Mouse (Mus musculus) embryonic facial prominence, embryonic 10.5 days (tissue): ENCODE measurements around the gene Clba1. TPM values are rescaled to one million over a fixed set of nuclear protein-coding genes. Genes with fewer than 3 reads are reported as not detected.

Source experiments
- DNase-seq: peaks from one replicate; pipeline ENCODE4 v3.0.0-alpha.2; 2017; ENCODE audit warnings: low spot score
- H3K27ac ChIP-seq: fragments of 300-500 bp; sonication (generic); replicated peaks from 2 replicates; pipeline ENCODE4 v1.5.1; 2016; ENCODE audit warnings: mild to moderate bottlenecking
- H3K27me3 ChIP-seq: fragments of 300-500 bp; sonication (generic); replicated peaks from 2 replicates; pipeline ENCODE4 v1.6.1; 2016; ENCODE audit warnings: low read depth, mild to moderate bottlenecking; ENCODE audit not compliant: poor library complexity, severe bottlenecking
- H3K36me3 ChIP-seq: fragments of 300-500 bp; sonication (generic); replicated peaks from 2 replicates; pipeline ENCODE4 v1.6.1; 2016; ENCODE audit warnings: mild to moderate bottlenecking, moderate library complexity
- H3K4me1 ChIP-seq: fragments of 300-500 bp; sonication (generic); 2 replicates; pipeline ENCODE4 v1.6.1; 2016
- H3K4me3 ChIP-seq: fragments of 300-500 bp; sonication (generic); 2 replicates; pipeline ENCODE4 v1.5.1; 2016; ENCODE audit warnings: mild to moderate bottlenecking, moderate library complexity
- H3K9me3 ChIP-seq: fragments of 300-500 bp; sonication (generic); 2 replicates; pipeline ENCODE4 v1.6.1; 2016; ENCODE audit warnings: mild to moderate bottlenecking
- WGBS: fragments of 180-500 bp; shearing (Covaris S2); methylation state at CpG from one replicate; pipeline ENCODE4 v1.1.7; 2016; 5-methylcytosine and 5-hydroxymethylcytosine counted together
- polyA plus RNA-seq: library from polyadenylated mRNA; unstranded; fragments of >200 nt; fragmentation: Nextera tagmentation; extraction: Ambion mirVana; gene quantifications from 2 replicates; pipeline ENCODE4 v1.2.1, GENCODE M21; 2016

Gene Clba1
- polyA plus RNA-seq, 1 experiment from 2014 or later = 9.3 TPM

DNA sequence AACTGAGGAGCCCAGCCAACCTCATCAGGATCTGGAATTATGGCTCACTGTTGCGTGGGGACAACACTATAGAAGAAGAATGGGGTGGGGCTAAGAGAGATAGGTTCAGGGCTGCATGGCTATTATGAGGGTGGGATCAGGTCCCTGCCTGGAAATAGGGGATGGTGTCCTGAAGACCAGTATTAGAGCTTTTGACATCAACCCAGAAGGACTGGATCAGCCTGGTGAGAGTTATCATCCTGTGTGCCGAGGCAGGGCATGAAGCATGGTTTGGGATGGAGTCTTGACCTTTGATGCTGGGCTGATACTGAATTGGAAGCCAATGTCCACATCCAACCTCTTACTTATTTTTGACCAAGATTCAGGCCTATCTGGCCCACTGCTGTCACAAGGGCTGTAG, 39.0 kb upstream of the Clba1 start:
- H3K9me3 ChIP-seq = no peaks in the 10 kb centered on the region
- H3K27ac ChIP-seq = no peak overlapping the region
- peaks cover 6% of the 10 kb centered on the region; the same call in 1 of the 2 replicates for H3K4me1 ChIP-seq
- WGBS = 66% methylated on average over 2 of the region's 2 CpGs
- no peak overlapping the region for H3K4me3 ChIP-seq
- no peaks in the 10 kb centered on the region for H3K27me3 ChIP-seq
- no peak for DNase-seq
- H3K36me3 ChIP-seq = no peaks in the 10 kb centered on the region

DNA sequence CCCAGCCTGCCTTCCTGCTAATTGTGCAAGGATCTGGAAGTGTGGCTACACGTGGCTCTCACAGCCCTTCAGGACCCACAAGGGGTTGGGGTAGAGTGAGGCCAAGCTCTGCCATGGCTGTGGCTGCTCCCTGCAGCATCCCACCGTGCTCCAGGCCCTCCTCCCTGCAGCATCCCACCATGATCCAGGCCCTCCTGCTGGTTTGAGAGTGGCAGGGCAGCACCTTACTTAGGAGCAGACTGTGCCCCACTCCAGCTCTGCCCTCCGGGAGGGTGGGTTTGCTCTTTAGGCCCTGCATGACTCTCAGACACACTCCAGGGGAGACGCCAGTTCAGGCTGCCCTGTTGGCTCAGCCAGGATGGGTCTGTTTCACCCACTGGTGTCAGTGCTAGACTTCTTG, 38.3 kb upstream of the Clba1 start:
- Histone ChIP-seq H3K4me1 (peaks cover 6% of the 10 kb centered on the region; the same call in 1 of the 2 replicates), H3K27me3 (no peaks in the 10 kb centered on the region), H3K36me3 (no peaks in the 10 kb centered on the region), H3K4me3 (no peak overlapping the region), H3K9me3 (peaks cover 5% of the 10 kb centered on the region), H3K27ac (no peak overlapping the region)
- WGBS = 80% methylated on average over 4 of the region's 4 CpGs
- no peak for DNase-seq

DNA sequence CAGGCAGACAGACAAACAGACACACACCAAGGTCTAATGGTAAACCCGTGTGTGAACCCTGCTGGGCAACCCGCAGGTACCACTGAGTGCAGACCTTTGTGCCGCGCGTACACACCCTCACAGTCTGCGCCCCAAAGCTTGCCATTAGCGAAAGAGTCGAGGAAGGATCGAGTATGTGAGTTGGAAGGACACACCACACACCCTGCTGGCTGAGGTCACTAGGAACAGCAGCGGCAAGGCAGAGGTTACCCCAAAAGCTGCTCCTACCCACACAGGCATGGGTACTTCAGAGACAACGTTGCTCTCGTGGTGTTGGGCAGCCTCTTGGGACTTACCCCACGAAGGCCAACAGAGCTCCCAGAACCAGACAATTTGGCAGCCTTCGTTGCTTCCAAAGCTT, 36.4 kb upstream of the Clba1 start:
- H3K4me3 ChIP-seq = no peak overlapping the region
- H3K36me3 ChIP-seq = no peaks in the 10 kb centered on the region
- H3K9me3 ChIP-seq = peaks cover 8% of the 10 kb centered on the region
- no peaks in the 10 kb centered on the region for H3K27me3 ChIP-seq
- H3K4me1 ChIP-seq = peaks cover 6% of the 10 kb centered on the region; the same call in 1 of the 2 replicates
- DNase-seq = no peak
- H3K27ac ChIP-seq = no peak overlapping the region
- 93% methylated on average over 14 of the region's 14 CpGs for WGBS

DNA sequence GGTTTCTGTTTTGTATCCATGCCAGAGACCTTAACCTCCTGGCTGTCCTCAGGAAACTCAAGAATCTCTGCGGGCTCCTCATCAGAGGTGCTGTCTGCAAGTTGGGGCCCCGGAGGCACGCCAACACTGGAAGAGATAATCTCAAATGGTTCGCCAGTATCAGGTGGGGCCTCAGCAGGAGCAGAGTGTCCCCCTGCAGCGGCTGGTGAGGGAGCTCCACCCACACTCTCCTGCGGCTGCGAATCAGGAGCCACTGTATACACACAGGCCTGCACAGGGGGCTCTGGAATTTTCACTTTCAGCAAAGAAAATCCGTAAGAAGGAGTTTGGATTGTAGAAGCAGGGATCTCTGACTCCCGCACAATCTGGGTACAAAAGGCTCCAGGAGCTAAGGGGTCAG, 35.4 kb upstream of the Clba1 start:
- no peak for DNase-seq
- Histone ChIP-seq H3K4me1 (peaks cover 6% of the 10 kb centered on the region; the same call in 1 of the 2 replicates), H3K4me3 (no peak overlapping the region), H3K27ac (no peak overlapping the region), H3K9me3 (peaks cover 8% of the 10 kb centered on the region), H3K36me3 (no peaks in the 10 kb centered on the region), H3K27me3 (no peaks in the 10 kb centered on the region)
- WGBS = 42% methylated on average over 9 of the region's 9 CpGs

DNA sequence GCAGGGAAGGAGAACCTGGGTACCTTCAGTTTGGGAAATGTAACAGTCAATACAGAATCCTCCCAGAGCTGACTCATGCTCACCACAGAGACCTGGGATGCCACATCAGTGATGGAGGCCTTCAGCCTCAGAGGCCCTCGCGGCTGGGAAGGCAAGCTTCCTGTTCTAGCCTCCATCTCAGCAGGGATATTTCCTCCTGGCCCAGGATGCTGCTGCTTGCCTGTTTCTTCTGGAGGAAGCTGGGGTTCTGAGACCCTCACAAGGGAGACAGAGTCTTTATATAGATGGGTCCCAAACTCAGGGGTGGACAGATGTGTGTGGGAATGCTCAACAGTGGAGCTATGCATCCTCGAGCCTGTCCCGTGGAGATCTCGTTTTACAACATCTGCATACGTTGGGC, 34.7 kb upstream of the Clba1 start:
- Histone ChIP-seq H3K4me1 (peaks cover 6% of the 10 kb centered on the region; the same call in 1 of the 2 replicates), H3K4me3 (no peak overlapping the region), H3K27me3 (no peaks in the 10 kb centered on the region), H3K27ac (no peak overlapping the region), H3K9me3 (peaks cover 8% of the 10 kb centered on the region), H3K36me3 (no peaks in the 10 kb centered on the region)
- no peak for DNase-seq
- WGBS = 90% methylated on average over 6 of the region's 6 CpGs

DNA sequence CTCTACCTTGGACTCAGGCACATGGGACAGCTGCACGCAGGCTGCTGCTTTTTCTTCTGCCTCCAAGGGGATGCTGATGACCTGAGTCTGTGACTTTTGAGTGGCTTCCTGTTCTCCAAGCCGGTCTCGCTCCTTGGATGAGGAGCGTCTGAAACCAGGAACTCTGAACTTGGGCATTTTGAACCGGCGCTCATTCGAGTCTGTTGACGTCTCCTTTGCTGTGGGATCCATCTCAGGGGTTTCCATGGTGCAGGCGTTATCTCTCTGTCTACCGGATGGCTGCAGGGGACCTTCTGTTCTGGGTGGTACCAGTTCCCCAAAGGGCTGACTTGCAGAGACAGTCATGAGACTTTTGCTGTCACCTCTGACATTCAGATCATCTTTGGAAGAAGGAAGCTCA, 34.3 kb upstream of the Clba1 start:
- Histone ChIP-seq H3K4me3 (no peak overlapping the region), H3K36me3 (no peaks in the 10 kb centered on the region), H3K27me3 (no peaks in the 10 kb centered on the region), H3K9me3 (peaks cover 8% of the 10 kb centered on the region), H3K27ac (no peak overlapping the region), H3K4me1 (peaks cover 6% of the 10 kb centered on the region; the same call in 1 of the 2 replicates)
- DNase-seq = no peak
- WGBS = 93% methylated on average over 10 of the region's 10 CpGs

DNA sequence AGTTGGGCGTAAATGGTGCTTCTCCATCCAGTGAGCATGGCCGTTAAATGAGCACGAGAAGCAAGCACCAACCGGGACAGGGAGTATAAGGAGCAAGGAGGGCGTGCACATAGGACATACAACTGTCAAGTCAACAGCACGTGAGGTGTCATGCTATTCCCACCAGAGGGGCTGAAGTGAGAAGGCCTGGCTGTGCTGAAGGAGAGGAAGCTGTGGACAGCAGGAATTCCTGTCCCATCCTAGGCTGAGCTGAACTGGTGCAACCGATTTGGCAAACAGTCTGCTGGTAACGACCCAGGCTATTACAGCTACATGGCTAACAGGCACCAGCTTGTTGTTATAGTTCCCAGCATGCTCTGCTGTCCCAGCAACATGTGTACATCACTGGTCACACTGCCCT, 17.7 kb upstream of the Clba1 start:
- no peaks in the 10 kb centered on the region for H3K9me3 ChIP-seq
- 81% methylated on average over 8 of the region's 8 CpGs for WGBS

DNA sequence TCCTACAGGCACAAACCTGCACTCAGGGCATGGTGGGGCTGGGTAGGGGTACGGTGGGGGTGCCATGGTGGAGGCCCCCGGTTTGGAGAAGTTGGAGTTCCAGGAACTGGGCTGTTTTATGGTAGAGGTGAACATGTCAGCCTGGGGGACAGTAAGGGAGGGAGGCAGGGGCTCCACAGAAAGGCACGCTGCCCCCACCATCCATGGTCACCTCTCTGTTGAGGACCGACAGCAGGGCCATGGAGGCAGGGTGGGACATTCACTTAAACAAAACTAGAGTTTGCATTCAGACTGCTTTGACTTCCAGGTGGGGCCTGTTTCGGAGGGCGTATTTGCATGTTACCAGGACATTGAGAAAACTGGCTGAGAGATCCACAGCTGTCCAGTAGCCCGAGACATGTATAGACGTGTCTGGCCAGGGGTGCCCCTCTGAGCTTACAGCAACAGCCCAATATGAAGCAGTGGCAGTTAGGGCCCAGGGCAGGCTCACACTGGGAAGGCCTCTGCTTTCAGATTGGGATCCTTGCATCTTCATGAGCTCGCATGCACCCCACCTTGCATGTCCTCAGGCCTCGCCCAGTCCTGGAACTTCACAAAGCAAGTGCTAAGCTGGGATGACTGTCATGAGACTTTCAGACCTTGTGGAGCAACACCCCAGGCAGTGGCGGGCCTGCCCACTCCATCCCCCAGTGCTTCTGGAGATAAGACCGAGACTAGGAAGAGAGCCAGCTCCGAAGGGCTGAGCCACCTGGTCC, 15.0 kb upstream of the Clba1 start:
- Histone ChIP-seq H3K4me3 (no peak overlapping the region), H3K27ac (peak overlapping the region; percentile 45; the same call in 1 of the 2 replicates), H3K4me1 (peaks cover 43% of the 10 kb centered on the region), H3K36me3 (no peaks in the 10 kb centered on the region), H3K9me3 (no peaks in the 10 kb centered on the region), H3K27me3 (peaks cover 29% of the 10 kb centered on the region)
- DNase-seq = no peak
- 72% methylated on average over 13 of the region's 13 CpGs for WGBS

More for the DNA sequence above, 17.7 kb upstream of the Clba1 start:
- H3K27ac ChIP-seq = no peak overlapping the region
- H3K4me1 ChIP-seq = peaks cover 25% of the 10 kb centered on the region
- H3K4me3 ChIP-seq = no peak overlapping the region
- peaks cover 6% of the 10 kb centered on the region; the same call in 1 of the 2 replicates for H3K27me3 ChIP-seq
- no peaks in the 10 kb centered on the region for H3K36me3 ChIP-seq
- no peak for DNase-seq

DNA sequence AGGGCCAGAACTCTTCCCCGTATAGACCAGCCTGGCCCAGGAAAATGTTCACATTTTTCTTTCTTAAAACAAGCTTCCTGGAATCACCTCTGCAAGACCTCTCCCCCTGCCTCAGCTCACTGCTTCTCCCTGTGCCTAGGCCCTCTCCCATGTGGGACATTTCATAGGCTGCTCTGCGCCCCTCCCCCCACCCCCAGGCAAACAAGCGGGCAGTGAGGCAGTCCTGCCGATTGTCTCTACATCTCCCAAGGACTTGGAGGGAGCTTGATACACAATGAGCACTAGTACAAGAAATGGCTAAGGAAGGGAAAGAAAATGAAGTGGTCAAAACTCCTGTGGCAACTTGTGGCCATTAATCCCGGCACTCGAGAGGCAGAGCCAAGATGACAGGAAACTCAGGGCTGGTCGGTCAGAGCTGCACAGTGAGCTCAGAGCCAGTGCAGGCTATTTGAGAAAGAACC, 14.4 kb upstream of the Clba1 start:
- Histone ChIP-seq H3K9me3 (no peaks in the 10 kb centered on the region), H3K4me1 (peaks cover 43% of the 10 kb centered on the region), H3K36me3 (no peaks in the 10 kb centered on the region), H3K4me3 (no peak overlapping the region), H3K27me3 (peaks cover 35% of the 10 kb centered on the region), H3K27ac (peak overlapping the region; percentile 45; the same call in 1 of the 2 replicates)
- DNase-seq = peak; percentile 36
- 27% methylated on average over 7 of the region's 7 CpGs for WGBS

DNA sequence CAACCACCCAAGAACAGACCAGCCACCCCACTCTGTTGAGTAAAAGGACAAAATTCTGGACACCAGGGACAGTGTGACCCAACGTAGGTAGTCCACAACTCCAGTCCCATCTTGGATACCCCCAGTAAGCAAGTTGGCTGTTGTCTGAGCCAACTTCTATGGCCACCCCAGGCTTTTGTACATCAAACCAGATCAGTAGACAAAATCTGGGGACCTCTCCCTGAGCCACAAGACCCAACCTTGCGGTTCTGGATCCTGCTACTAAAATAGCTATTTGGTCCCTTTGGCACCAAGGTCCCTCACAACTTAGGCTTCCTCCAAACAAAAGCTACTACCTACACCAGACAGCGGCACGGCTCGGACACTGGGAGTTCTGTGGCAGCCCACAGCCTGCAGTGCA, 13.7 kb upstream of the Clba1 start:
- Histone ChIP-seq H3K27ac (no peak overlapping the region), H3K36me3 (no peaks in the 10 kb centered on the region), H3K9me3 (no peaks in the 10 kb centered on the region), H3K4me1 (peaks cover 43% of the 10 kb centered on the region), H3K27me3 (peaks cover 39% of the 10 kb centered on the region), H3K4me3 (no peak overlapping the region)
- no peak for DNase-seq
- WGBS = 82% methylated on average over 5 of the region's 5 CpGs

DNA sequence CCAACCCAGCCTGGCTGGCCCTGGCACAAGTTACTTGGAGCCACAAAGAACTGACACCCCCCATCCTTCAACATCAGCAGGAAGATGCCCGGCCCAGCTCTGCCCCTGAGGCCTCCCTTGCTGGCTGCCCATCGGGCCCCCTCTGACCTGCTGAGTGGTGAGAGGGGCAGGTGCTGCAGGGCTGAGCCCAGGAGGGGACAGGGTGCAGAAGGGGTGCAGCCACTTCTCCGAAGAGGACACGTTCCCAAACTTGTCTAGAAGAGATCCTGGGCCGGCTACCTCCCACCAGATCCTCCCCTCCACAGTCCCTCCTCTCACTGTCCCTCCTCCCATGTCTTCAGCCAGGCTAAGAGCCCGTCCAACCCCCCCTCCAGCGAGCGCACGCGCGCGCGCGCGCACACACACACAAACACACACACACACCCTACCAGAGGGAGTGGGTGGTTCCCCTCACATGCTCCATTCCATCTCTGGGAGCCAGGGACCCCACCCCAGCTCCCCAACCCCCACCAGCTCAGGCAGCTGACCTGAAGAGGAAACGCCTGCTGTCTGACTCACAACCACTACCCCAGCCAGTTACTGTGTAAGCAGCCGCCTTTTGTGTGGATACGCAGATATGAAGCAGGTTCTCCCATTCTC, 13.2 kb upstream of the Clba1 start:
- Histone ChIP-seq H3K27me3 (peaks cover 43% of the 10 kb centered on the region), H3K9me3 (no peaks in the 10 kb centered on the region), H3K4me3 (no peak overlapping the region), H3K36me3 (no peaks in the 10 kb centered on the region), H3K27ac (no peak overlapping the region), H3K4me1 (peaks cover 44% of the 10 kb centered on the region)
- DNase-seq = no peak
- 68% methylated on average over 18 of the region's 18 CpGs for WGBS

DNA sequence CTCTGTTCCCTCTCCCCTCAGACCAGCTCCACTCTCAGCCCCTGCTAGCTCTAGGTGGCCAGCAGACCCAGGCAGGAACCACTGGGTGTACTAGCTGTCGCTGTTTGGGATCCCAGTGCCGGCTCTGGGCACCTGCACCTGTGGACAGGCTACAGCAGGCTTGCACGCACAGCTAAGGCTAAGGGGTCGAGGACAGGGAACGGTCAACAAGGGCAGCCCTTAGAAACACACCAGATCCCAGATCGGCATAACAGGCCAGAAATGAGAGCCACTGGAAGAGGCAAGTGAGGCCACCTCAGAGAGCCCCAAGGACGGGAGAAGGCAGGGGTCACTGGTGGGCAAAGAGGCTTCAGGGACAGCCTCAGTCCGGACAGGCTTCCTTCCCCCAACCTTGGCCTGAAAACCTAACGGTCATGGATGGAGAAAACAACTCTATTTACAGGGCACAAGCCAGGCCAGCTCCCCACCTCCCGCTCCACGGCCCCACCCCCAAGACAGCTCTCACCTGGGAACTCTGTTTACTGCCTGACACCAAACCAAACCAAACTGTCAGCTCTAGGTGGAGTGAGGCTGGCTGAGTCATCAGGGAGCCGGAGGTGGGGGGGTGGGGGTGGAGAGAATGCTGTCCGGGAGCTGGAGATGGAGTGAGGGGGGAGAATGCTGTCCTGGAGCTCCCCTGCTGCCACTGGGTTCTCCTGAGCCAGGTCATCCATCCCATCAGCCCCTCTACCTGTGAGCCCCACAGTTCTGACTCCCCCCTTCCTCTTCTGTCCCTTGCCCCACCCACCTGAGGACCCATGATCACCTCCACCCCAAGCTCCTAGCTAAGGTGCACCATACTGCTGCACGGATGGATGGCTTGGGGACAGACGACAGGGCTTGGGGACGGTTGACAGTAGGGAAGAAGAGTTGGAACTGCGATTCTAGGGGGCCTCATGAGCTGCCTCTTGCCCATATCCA, 11.9 kb upstream of the Clba1 start:
- H3K36me3 ChIP-seq = no peaks in the 10 kb centered on the region
- no peak for DNase-seq
- peaks cover 56% of the 10 kb centered on the region for H3K27me3 ChIP-seq
- H3K9me3 ChIP-seq = no peaks in the 10 kb centered on the region
- H3K4me1 ChIP-seq = peaks cover 53% of the 10 kb centered on the region
- no peak overlapping the region for H3K4me3 ChIP-seq
- no peak overlapping the region for H3K27ac ChIP-seq
- WGBS = 56% methylated on average over 17 of the region's 17 CpGs
